Mouse (Mus musculus) kidney, adult 2 months (tissue): ENCODE results near the gene Igf1r. TPM values are rescaled to one million over a fixed set of nuclear protein-coding genes. Genes with fewer than 3 reads are reported as not detected.

Source experiments
- DNase-seq: peaks from one replicate; pipeline ENCODE4 v3.0.0; 2021
- H3K27ac ChIP-seq: fragments of 200-500 bp; 2 replicates; pipeline ENCODE4 v1.5.1; 2012; ENCODE audit warnings: low read depth, low read length, control low read depth, inconsistent platforms; ENCODE audit not compliant: insufficient read depth
- H3K27me3 ChIP-seq: fragments of 200-500 bp; replicated peaks from 2 replicates; pipeline ENCODE4 v1.6.1; 2012; ENCODE audit warnings: mild to moderate bottlenecking, moderate library complexity, low read length, inconsistent platforms; ENCODE audit not compliant: control insufficient read depth, insufficient read depth
- H3K36me3 ChIP-seq: fragments of 200-500 bp; 2 replicates; pipeline ENCODE4 v1.6.1; 2012; ENCODE audit warnings: mild to moderate bottlenecking, moderate library complexity, low read length, inconsistent platforms; ENCODE audit not compliant: control insufficient read depth, insufficient read depth
- H3K4me1 ChIP-seq: fragments of 200-500 bp; 2 replicates; pipeline ENCODE4 v1.6.1; 2011; ENCODE audit warnings: low read length; ENCODE audit not compliant: control insufficient read depth, insufficient read depth
- H3K4me3 ChIP-seq: fragments of 200-500 bp; 2 replicates; pipeline ENCODE4 v1.5.1; 2011; ENCODE audit warnings: mild to moderate bottlenecking, low read depth, low read length, control low read depth; ENCODE audit not compliant: insufficient read depth
- CTCF ChIP-seq: fragments of 200-500 bp; conservative IDR thresholded peaks from 2 replicates; pipeline ENCODE4 v1.5.1; 2011; ENCODE audit warnings: low read depth, mild to moderate bottlenecking, control low read depth, low read length, moderate library complexity, mixed read lengths; ENCODE audit not compliant: insufficient read depth, insufficient read length
- POLR2A ChIP-seq: fragments of 200-500 bp; IDR thresholded peaks from one replicate; pipeline ENCODE4 v1.6.1; 2011; ENCODE audit warnings: low read depth, low read length, control low read depth
- WGBS: fragments of 180-500 bp; shearing (Covaris S2); methylation state at CpG from one replicate; pipeline ENCODE4 v1.1.7; 2018; 5-methylcytosine and 5-hydroxymethylcytosine counted together
- polyA plus RNA-seq: library from polyadenylated mRNA; depleted of rRNA; stranded (reverse); fragments of >200 nt; gene quantifications from 2 replicates; pipeline ENCODE4 v1.2.3, GENCODE M21; 2012

Igf1r gene
- polyA plus RNA-seq, 1 experiment = 29.2 TPM

GRCm38 (mm10) chr7:67957376-67957775 is 4.7 kb downstream of the Igf1r start:
- DNase-seq = no peak
- WGBS = 54% methylated on average over 6 of the region's 6 CpGs
- H3K36me3 ChIP-seq = no peaks in the 10 kb centered on the region
- peaks cover 33% of the 10 kb centered on the region for H3K4me1 ChIP-seq
- TF ChIP-seq POLR2A (no peak), CTCF (no peak)
- no peak overlapping the region for H3K4me3 ChIP-seq
- no peaks in the 10 kb centered on the region for H3K27me3 ChIP-seq
- no peak overlapping the region for H3K27ac ChIP-seq

GRCm38 (mm10) chr7:67958045-67958444 is 5.4 kb downstream of the Igf1r start:
- Histone ChIP-seq H3K27ac (no peak overlapping the region), H3K4me3 (no peak overlapping the region)
- WGBS = 25% methylated on average over 18 of the region's 18 CpGs

GRCm38 (mm10) chr7:67960701-67961100 is 8.1 kb downstream of the Igf1r start:
- 67% methylated on average over 9 of the region's 9 CpGs for WGBS
- H3K36me3 ChIP-seq = no peaks in the 10 kb centered on the region
- H3K27me3 ChIP-seq = no peaks in the 10 kb centered on the region
- peaks cover 37% of the 10 kb centered on the region for H3K4me1 ChIP-seq
- no peak overlapping the region for H3K4me3 ChIP-seq
- no peak for DNase-seq
- H3K27ac ChIP-seq = no peak overlapping the region
- TF ChIP-seq POLR2A (no peak), CTCF (no peak)

More at GRCm38 (mm10) chr7:67958045-67958444, 5.4 kb downstream of the Igf1r start:
- Histone ChIP-seq H3K4me1 (peaks cover 33% of the 10 kb centered on the region), H3K36me3 (no peaks in the 10 kb centered on the region), H3K27me3 (no peaks in the 10 kb centered on the region)
- no peak for TF ChIP-seq POLR2A
- no peak for TF ChIP-seq CTCF
- DNase-seq = peak; percentile 45

- WGBS = 15% methylated on average over 14 of the region's 14 CpGs
- H3K36me3 ChIP-seq = no peaks in the 10 kb centered on the region
- no peak overlapping the region for H3K4me3 ChIP-seq
- DNase-seq = peak; percentile 87
- no peak overlapping the region for H3K27ac ChIP-seq
- peaks cover 33% of the 10 kb centered on the region for H3K4me1 ChIP-seq
- peak; percentile 97; the same call in 1 of the 2 replicates for TF ChIP-seq CTCF
- TF ChIP-seq POLR2A = no peak
- H3K27me3 ChIP-seq = no peaks in the 10 kb centered on the region
Measured at GRCm38 (mm10) chr7:67961567-67962267, 9.1 kb downstream of the Igf1r start.

GRCm38 (mm10) chr7:67963691-67964090 is 11.1 kb downstream of the Igf1r start:
- no peaks in the 10 kb centered on the region for H3K36me3 ChIP-seq
- no peak for TF ChIP-seq POLR2A
- no peak for TF ChIP-seq CTCF
- H3K27me3 ChIP-seq = no peaks in the 10 kb centered on the region
- H3K4me1 ChIP-seq = peaks cover 31% of the 10 kb centered on the region
- DNase-seq = no peak
- no peak overlapping the region for H3K4me3 ChIP-seq
- 82% methylated on average over 3 of the region's 3 CpGs for WGBS
- H3K27ac ChIP-seq = no peak overlapping the region

GRCm38 (mm10) chr7:67968394-67968793 is 15.8 kb downstream of the Igf1r start:
- no peak for DNase-seq
- Histone ChIP-seq H3K4me3 (no peak overlapping the region), H3K27ac (no peak overlapping the region), H3K36me3 (no peaks in the 10 kb centered on the region), H3K4me1 (peaks cover 44% of the 10 kb centered on the region), H3K27me3 (no peaks in the 10 kb centered on the region)
- TF ChIP-seq POLR2A (no peak), CTCF (no peak)
- 64% methylated on average over 12 of the region's 12 CpGs for WGBS

GRCm38 (mm10) chr7:67969076-67969475 is 16.4 kb downstream of the Igf1r start:
- TF ChIP-seq POLR2A (no peak), CTCF (no peak)
- no peaks in the 10 kb centered on the region for H3K36me3 ChIP-seq
- H3K27me3 ChIP-seq = no peaks in the 10 kb centered on the region
- 36% methylated on average over 9 of the region's 9 CpGs for WGBS
- H3K27ac ChIP-seq = no peak overlapping the region
- H3K4me3 ChIP-seq = no peak overlapping the region
- DNase-seq = peak; percentile 66
- peaks cover 47% of the 10 kb centered on the region for H3K4me1 ChIP-seq
